Mouse (Mus musculus) spleen, adult 12 weeks (tissue): ENCODE results near the gene 1700001L19Rik.
"Not testable (repeated sequence)": the region's sequence is repeated elsewhere in the genome, so short reads cannot be mapped to it uniquely, and the experiment has no call there.

ENCODE experiments used
- DNase-seq: peaks from one replicate; pipeline ENCODE4 v3.0.0; 2022; ENCODE audit warnings: low spot score

Gene 1700001L19Rik

GRCm38 (mm10) chr13:68597199-68597598, at the start of gene 1700001L19Rik:
TSS of gene 1700001L19Rik (plus strand) at chr13:68597421.
- DNase-seq = no peak

- DNase-seq = not testable (repeated sequence)
Observed at GRCm38 (mm10) chr13:68553391-68553790, 43.8 kb upstream of the 1700001L19Rik start.

- no peak for DNase-seq
Observed at GRCm38 (mm10) chr13:68568110-68568509, 29.1 kb upstream of the 1700001L19Rik start.

- no peak for DNase-seq
Observed at GRCm38 (mm10) chr13:68568548-68568947, 28.7 kb upstream of the 1700001L19Rik start.

GRCm38 (mm10) chr13:68569589-68570336, 27.5 kb upstream of the 1700001L19Rik start:
- DNase-seq = no peak

- no peak for DNase-seq
Observed at GRCm38 (mm10) chr13:68572247-68572646, 25.0 kb upstream of the 1700001L19Rik start.

GRCm38 (mm10) chr13:68572966-68573913, 24.0 kb upstream of the 1700001L19Rik start:
- DNase-seq = no peak

GRCm38 (mm10) chr13:68574398-68574797, 22.8 kb upstream of the 1700001L19Rik start:
- DNase-seq = no peak

GRCm38 (mm10) chr13:68577945-68578344, 19.3 kb upstream of the 1700001L19Rik start:
- DNase-seq = no peak

- no peak for DNase-seq
Observed at GRCm38 (mm10) chr13:68581086-68581740, 16.0 kb upstream of the 1700001L19Rik start.

- peak; percentile 84 for DNase-seq
Observed at GRCm38 (mm10) chr13:68581747-68582516, 15.3 kb upstream of the 1700001L19Rik start, which contains the start of the genes Mtrr and Fastkd3. TSS of gene Mtrr (minus strand) at chr13:68582149. TSS of gene Fastkd3 (plus strand) at chr13:68582234.

GRCm38 (mm10) chr13:68582517-68582780, 14.8 kb upstream of the 1700001L19Rik start:
- DNase-seq = no peak

- no peak for DNase-seq
Observed at GRCm38 (mm10) chr13:68583961-68584360, 13.3 kb upstream of the 1700001L19Rik start.

GRCm38 (mm10) chr13:68585441-68585840, 11.8 kb upstream of the 1700001L19Rik start:
- DNase-seq = no peak

- DNase-seq = no peak
Observed at GRCm38 (mm10) chr13:68588352-68588751, 8.9 kb upstream of the 1700001L19Rik start.

- DNase-seq = no peak
Observed at GRCm38 (mm10) chr13:68593797-68594196, 3.4 kb upstream of the 1700001L19Rik start.

- peak; percentile 4 for DNase-seq
Observed at GRCm38 (mm10) chr13:68597667-68598066, 446 bp downstream of the 1700001L19Rik start.

GRCm38 (mm10) chr13:68598953-68599352, 1.7 kb downstream of the 1700001L19Rik start:
- DNase-seq = no peak

- DNase-seq = no peak
Observed at GRCm38 (mm10) chr13:68601184-68601583, 4.0 kb downstream of the 1700001L19Rik start.

GRCm38 (mm10) chr13:68603085-68603484, 5.9 kb downstream of the 1700001L19Rik start:
- no peak for DNase-seq

GRCm38 (mm10) chr13:68605689-68606126, 8.5 kb downstream of the 1700001L19Rik start:
- DNase-seq = no peak
